Mouse (Mus musculus): ENCODE data around the gene Krtap4-2.
"Not testable (repeated sequence)": the region's sequence is repeated elsewhere in the genome, so short reads cannot be mapped to it uniquely, and the experiment has no call there.

The Krtap4-2 gene

DNA sequence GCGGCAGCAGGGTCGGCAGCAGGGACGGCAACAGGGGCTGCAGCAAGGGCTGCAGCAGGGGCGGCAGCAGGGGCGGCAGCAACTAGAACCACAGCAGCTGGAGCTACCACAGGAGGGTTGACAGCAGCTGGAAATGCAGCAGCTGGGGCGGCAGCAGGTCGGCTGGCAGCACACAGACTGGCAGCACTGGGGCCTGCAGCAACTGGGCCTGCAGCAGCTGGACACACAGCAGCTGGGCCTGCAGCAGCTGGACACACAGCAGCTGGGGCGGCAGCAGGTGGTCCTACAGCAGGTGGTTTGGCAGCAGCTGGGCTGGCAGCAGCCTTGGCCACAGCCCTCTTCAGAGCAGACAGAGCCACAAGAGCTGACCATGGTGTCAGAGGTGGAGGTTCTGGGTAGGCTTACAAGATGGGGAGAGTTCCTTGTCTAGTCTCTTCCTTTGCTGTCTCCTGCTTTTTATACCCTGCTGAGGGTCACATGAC, at the start of gene Krtap4-2:
Krtap4-2 (minus strand) TSS at position 432 of the 482 bp plus-strand sequence.
- no peak for DNase-seq (ENCODE audit: low spot score)

DNA sequence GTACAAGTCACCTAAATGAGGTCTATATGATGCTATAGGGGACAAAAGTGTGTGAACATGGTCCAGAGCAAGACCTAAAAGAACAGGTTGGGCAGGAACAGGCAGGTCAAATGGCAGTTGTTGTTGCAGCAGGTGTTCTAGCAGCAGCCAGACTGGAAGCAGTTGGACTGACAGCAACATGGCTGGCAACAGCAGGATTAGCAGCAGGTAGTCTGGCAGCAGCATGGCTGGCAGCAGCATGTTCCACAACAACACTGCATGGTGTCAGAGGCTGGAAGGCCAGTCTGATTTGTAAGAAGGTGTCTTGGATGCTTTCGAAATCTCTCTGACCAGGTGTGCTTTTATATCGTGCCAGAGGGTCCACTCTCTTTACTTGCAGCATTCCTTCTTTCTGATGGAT, 48.6 kb upstream of the Krtap4-2 start:
- no peak for DNase-seq (ENCODE audit: low spot score)

DNA sequence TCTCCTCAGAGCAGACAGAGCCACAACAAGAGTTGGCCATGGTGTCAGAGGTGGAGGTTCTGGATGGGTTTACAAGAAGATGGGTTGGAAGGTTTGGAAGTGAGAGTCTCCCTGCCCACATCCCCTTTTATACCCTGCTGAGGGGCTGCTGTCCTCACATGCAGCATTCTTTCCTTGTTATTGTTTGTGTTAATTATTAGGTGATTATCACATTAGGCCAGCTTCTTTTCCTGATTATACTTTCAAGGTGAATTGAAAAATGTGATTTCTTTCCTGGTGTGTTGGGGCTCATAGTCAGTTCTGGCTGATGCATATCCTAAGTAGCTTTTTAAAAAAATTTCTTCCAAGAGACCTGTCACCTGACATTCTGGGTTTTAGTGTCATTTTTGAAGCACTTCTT, 31.0 kb upstream of the Krtap4-2 start, which contains the start of gene Krtap4-6:
Krtap4-6 (minus strand) TSS at position 101 of the 400 bp plus-strand sequence.
- no peak for DNase-seq (ENCODE audit: low spot score)

DNA sequence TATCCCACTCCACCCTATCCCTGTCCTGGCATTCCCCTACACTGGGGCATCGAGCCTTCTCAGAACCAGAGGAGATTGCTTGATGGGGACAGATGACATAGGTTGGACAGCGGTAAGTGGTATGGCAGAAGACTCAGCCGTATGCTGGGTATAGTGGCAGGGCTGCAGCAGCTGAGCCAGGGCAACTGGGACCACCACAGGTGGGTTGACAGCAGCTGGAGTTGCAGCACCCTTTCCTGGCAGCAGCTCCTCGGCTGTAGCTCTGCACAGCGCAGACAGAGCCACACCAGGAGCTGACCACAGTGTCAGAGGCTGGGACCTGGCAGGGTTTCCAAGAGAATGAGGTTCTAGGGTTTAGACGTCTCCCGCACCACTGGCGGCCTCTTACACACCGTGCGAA, 27.9 kb upstream of the Krtap4-2 start:
- no peak for DNase-seq (ENCODE audit: low spot score)

DNA sequence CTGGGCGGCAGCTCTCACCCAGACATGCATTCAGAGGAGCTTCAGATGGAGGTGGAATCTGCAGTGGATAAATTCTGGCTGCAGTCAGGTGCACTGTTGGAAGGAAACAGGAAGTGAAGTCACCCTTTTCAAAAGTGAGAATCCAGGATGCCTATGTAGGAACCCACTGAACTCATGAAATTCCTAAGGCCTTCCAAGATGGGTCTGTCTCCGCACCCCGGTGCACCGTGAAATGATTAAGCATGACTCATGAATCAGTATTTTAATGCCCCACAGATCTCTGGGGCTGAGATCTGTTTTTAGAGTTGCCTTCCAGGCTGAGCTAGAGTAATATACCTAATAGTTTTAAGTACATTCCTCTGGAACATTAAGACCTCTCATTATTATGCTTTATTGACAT, 24.4 kb upstream of the Krtap4-2 start:
- DNase-seq (ENCODE audit: low spot score) = no peak

DNA sequence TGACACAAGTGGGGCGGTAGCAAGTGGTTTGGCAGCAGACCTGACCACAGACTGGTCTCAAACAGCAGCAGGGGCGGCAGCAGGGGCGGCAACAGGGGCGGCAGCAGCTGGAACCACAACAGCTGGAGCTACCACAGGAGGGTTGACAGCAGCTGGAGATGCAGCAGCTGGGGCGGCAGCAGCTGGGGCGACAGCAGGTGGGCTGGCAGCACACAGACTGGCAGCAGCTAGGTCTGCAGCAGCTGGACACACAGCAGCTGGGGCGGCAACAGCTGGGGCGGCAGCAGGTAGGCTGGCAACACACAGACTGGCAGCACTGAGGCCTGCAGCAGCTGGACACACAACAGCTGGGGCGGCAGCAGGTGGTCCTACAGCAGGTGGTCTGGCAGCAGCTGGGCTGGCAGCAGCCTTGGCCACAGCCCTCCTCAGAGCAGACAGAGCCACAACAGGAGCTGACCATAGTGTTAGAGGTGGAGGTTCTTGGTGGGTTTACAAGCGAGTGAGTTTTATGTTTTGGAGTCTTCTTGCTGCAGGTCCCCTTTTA, 23.7 kb upstream of the Krtap4-2 start, which contains the start of gene Gm11563:
Gm11563 (minus strand) TSS at position 494 of the 544 bp plus-strand sequence.
- DNase-seq (ENCODE audit: low spot score) = not testable (repeated sequence)

DNA sequence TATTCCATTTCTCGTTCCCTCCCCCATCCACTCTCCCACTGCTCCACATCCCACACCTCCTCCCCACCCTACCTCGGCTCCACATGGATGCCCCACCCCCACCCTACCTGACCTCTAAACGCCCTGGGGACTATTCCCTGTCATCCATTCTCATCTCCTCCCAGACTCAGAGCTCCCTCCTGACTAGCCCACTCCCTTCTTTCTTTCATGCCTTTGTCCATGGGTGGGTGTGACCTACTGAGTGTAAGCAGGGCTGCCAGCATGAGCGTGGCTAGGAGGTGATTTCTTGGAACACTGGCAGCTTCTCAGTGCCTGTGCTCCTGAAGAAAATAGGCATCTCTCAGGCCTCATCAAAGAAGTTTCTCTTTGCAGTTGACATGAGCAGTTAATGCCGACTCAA, 22.2 kb upstream of the Krtap4-2 start:
- DNase-seq (ENCODE audit: low spot score) = no peak

DNA sequence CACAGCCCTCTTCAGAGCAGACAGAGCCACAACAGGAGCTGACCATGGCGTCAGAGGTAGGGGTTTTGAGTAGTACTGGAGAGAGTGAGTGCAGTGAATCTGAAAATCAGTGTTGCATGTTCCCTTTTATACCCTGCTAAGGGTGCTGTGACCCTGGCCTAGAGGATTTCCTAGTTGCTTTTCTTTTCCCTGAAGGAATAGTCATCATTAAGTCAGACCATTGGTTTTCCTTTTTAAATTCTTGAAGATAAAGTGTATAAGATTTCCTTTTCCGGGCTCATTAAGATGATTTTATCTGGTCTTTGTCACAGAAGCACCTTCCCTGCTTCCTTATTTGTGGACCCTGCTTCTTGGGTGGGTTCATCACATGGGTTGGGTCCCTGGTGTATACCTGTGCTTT, 15.3 kb upstream of the Krtap4-2 start, which contains the start of gene Gm11555:
Gm11555 (minus strand) TSS at position 101 of the 400 bp plus-strand sequence.
- DNase-seq (ENCODE audit: low spot score) = no peak

DNA sequence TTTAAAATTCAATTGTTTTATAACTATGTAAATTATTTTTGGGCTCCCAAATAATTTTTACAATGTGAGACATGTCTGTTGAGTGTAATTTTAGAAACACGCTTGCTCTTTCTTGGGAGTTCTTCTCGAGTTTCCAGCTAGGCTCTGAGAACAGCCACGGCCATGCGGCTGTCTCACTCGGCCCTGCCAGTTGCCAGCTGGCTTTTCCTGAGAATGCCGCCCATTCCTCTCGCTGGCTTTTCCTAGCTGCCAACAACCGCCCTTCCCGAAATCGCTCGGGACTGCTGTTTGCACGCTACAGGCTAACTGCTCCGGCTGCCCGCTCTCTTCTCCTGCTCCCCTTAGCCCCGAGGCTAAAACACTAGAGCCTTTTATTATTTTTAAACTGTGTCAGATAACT, 11.6 kb upstream of the Krtap4-2 start:
- no peak for DNase-seq (ENCODE audit: low spot score)

DNA sequence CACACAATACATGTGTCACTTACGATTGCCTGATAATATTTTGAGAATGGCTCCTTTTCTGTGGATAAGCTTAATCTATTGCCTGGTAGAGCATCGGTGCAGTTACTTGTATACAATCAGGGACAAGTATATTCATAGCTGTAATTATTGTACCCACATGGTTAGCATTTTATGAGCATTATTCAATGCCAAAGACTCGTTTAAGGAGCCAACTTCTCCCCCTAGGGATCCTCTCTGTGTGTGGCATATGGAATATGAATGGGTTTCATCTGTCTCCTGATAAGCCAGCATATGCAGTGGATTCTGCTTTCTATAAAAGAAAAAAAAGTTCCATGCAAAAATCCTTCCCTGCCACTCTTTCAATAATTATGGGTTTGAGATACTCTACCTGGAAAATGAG, 9.5 kb upstream of the Krtap4-2 start:
- DNase-seq (ENCODE audit: low spot score) = no peak

DNA sequence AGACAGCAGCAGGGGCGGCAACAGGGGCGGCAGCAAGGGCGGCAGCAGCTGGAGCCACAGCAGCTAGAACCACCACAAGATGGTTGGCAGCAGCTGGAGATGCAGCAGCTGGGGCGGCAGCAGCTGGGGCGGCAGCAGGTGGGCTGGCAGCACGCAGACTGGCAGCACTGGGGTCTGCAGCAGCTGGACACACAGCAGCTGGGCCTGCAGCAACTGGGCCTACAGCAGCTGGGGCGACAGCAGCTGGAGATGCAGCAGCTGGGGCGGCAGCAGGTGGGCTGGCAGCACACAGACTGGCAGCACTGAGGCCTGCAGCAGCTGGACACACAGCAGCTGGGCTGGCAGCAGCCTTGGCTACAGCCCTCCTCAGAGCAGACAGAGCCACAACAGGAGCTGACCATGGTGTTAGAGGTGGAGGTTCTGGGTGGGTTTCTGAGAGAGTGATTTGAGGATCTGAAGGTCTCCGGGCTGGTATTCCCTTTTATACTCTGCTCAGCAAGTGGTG, 8.8 kb upstream of the Krtap4-2 start, which contains the start of gene Krtap4-7:
Krtap4-7 (minus strand) TSS at position 455 of the 505 bp plus-strand sequence.
- not testable (repeated sequence) for DNase-seq (ENCODE audit: low spot score)

DNA sequence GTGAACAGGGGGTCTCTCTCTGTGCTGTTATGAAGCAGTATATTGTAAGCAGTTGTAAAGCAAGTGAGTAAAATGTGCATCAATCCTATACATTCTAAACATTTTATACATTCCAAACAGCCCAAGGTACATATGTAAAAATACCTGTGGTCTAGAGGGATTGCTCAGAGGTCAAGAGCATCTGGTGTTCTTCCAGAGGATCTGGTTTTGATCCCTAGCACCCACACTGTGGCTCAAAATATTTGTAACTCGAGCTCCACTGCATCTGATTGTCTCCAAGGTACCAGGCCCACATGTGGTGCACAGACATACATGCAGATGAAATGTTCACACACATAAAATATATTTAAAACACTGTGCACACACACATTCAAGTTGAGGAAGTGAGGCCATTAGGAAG, 6.0 kb upstream of the Krtap4-2 start:
- DNase-seq (ENCODE audit: low spot score) = no peak

DNA sequence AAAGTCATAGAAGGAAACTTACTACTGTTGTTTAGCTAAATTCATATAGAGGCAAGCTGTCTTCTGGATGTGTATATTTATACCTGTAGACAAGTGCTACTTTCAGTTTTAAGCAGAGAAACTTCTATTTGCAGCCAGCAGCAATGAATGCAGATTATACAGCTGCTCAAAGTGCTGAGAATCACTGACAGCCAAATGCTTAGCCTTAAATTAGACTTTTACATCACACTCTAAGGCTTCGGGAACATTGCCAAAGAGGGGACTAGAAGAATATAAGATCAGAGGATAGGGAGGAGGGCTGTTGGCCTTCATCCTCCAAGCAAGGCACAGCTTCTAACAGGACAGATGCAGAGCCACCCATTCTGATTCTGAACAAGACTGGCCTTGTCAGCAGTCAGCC, 2.2 kb upstream of the Krtap4-2 start:
- no peak for DNase-seq (ENCODE audit: low spot score)

DNA sequence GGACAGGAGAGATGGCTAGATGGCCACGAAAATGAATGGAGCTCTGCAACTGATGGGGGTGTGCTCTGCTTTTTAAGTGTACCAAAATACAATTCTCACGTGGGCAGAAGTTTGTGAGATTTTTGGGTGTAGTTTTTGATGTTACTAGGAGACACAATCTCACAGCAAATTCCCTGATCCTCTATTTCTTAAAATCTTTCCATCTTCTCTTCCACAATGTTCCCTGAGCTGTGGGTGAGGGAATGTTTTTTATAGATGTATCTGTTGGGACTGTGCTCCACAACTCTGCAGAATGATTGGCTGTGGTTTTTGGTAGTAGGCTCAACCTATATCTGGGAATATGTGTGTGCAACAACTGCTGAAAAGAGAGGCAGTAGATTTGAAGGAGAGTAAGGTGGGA, 1.6 kb downstream of the Krtap4-2 start:
- DNase-seq (ENCODE audit: low spot score) = no peak

DNA sequence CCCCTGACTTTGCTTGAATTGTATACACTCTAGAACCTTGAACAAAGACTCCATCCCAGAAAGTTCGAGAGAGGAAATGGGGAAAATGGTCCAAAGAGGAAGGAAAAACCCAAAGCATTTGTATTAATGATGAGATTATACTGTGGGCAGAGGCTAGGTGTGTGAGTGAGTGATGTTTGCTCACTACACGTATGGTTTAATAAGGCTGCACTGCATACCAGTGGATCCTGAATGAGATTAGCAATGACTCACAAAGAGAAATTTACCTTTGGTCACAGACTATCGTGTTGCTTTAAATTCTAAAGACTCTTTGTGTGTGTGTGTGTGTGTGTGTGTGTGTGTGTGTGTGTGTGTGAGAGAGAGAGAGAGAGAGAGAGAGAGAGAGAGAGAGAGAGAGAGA, 4.0 kb downstream of the Krtap4-2 start:
- no peak for DNase-seq (ENCODE audit: low spot score)

DNA sequence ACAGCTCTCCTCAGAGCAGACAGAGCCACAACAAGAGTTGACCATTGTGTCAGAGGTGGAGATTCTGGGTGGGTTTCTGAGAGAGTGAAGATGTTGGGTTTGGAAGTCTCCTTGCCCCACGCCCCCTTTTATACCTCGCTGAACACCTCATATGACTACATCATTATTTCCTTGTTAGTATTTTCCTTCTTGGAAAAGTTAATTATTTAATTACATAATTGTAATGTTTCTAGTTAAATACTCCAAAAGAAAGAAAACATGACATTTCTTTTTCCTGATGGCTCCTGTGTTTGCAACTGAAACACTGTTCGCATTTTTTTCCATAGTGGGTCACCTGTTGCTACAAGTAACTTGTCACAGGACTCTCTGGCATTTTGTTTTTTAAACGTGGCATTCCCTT, 6.7 kb downstream of the Krtap4-2 start, which contains the start of gene Krtap4-1:
Krtap4-1 (minus strand) TSS at position 101 of the 400 bp plus-strand sequence.
- no peak for DNase-seq (ENCODE audit: low spot score)

DNA sequence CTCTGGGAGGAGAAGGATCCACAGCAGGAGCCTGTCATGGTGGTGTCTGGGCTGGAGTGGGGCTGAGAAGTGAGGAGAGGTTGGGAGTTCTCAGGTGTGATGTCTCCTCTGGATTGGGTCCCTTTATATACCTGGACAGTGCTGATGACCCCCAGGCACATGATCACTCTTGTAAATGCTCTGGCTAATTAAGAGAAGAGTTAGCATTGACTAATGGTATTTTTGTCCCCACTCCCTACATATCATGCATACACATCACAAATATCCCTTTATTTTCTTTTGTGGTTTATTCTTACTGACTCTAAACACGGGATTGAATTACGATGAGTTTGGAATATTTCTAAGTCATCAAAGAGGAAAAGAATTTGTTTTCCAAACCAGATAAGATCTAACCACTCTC, 14.5 kb downstream of the Krtap4-2 start, which contains the start of gene Gm11562:
Gm11562 (minus strand) TSS at position 101 of the 400 bp plus-strand sequence.
- DNase-seq (ENCODE audit: low spot score) = no peak

DNA sequence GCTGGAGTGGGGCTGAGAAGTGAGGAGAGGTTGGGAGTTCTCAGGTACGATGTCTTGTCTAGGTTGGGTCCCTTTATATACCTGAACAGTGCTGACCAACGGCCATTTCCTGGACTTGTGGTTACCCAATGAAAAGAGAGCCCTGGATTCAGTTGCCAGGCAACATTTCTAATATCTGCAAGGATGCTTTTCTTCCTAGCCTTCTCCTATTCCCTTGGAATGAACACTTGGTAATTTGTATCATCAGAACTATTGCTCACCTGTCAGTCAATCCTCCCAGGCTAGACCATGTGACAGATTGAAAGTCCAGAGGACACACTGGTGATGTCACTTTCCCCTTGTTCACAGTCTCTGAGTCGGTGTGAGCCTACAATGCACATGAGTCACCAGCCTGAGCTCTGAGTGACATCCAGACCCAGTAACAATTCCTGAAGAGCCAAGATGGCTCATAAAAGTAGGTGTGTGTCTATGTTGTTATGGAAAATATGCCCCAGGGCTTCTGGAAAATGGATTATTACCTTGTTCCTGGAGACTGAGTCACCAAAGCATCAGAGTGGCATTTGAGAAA, 20.0 kb downstream of the Krtap4-2 start, which contains the start of gene Krtap2-4:
Krtap2-4 (minus strand) TSS at position 51 of the 568 bp plus-strand sequence.
- DNase-seq (ENCODE audit: low spot score) = no peak

DNA sequence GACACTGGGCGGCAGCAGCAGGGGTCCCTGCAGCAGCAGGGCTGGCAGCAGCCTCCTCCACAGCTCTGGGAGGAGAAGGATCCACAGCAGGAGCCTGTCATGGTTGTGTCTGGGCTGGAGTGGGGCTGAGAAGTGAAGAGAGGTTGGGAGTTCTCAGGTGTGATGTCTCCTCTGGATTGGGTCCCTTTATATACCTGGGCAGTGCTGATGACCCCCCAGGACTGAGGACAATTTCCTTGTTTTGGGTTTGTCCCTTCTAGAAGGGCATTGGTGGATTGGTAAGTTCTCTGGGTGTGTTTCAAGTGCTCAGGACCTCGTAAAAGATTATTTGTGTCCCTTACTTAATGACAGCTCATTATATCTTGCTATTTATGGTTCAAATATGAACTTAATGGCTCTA, 24.8 kb downstream of the Krtap4-2 start, which contains the start of gene Gm11937:
Gm11937 (minus strand) TSS at position 101 of the 400 bp plus-strand sequence.
- DNase-seq (ENCODE audit: low spot score) = not testable (repeated sequence)

DNA sequence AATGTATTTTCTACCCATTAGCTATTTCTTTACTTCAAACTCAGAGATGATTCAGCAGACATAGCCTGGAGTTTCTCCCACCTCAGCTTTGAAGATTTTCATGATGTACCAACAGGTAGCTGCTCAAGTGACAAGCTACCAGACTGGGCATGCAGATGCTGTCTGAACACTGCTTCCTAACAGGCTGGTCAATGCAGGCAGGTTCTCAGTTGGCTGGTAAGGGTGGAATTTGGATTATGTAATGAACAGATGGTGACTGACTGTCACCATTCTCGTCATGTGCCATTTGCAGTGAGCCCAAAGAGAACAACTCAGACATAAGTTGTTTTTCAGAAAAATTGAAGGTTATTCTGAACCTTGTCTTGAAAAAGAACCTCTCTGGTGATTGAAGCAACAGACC, 25.8 kb downstream of the Krtap4-2 start:
- DNase-seq (ENCODE audit: low spot score) = no peak

DNA sequence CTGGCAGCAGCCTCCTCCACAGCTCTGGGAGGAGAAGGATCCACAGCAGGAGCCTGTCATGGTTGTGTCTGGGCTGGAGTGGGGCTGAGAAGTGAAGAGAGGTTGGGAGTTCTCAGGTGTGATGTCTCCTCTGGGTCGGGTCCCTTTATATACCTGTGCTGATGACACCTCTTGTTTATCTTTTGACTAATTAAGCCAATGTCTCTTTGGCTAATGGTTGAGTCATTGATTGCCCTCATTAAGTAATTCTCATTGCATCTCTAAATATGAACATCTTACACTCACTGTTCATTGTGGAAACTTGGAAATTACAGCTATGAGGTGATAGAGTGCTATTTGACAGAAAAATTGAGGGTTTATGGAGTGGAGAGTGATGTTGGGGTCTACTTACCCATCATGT, 31.7 kb downstream of the Krtap4-2 start, which contains the start of gene Gm11938:
Gm11938 (minus strand) TSS at position 101 of the 400 bp plus-strand sequence.
- DNase-seq (ENCODE audit: low spot score) = not testable (repeated sequence)

DNA sequence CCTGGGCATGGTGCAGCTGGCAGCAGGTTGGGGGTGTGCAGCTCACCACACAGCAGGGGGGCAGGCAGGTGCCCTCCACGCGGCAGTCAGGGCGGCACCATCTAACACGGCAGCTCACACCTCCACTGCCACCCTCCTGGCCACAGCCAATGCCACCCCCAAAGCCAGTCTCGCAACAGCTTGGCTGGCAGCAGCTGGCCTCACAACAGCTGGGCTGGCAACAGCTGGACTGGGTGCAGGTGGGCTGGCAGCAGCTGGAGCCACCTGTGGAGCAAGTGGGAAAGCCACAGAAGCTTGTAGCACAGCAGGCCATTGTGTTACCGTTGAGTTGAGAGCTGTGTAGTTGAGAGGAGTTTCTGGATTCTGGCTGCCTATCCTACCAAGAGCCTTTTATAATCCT, 37.1 kb downstream of the Krtap4-2 start, which contains the start of gene Krtap9-3:
Krtap9-3 (minus strand) TSS at position 364 of the 400 bp plus-strand sequence.
- not testable (repeated sequence) for DNase-seq (ENCODE audit: low spot score)

DNA sequence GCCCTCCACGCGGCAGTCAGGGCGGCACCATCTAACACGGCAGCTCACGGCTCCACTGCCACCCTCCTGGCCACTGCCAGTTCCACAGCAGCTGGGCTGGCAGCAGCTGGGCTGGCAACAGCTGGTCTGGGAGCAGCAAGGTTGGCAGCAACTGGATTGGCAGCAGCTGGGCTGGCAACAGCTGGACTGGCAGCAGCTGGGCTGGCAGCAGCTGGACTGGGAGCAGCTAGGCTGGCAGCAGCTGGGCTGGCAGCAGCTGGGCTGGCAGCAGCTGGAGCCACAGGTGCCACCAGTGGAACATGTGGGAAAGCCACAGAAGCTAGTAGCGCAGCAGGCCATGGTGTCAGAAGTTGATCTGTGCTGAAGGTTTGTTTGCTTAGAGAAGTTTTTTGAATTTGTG, 43.9 kb downstream of the Krtap4-2 start, which contains the start of gene Krtap1-3:
Krtap1-3 (minus strand) TSS at position 359 of the 400 bp plus-strand sequence.
- DNase-seq (ENCODE audit: low spot score) = no peak
